Mouse (Mus musculus) stomach, embryonic 15.5 days (tissue): ENCODE data around the gene Caly. TPM values are rescaled to one million over a fixed set of nuclear protein-coding genes. Genes with fewer than 3 reads are reported as not detected.

ENCODE experiments used
- ATAC-seq: fragments of 200-750 bp; cut with Nextera tagmentation; 2 replicates; pipeline ENCODE4 v1.8.0; 2017; ENCODE audit warnings: low read depth, moderate number of reproducible peaks, moderate TSS enrichment; ENCODE audit not compliant: insufficient read depth, low FRiP score
- H3K27ac ChIP-seq: fragments of 300-500 bp; sonication (generic); 2 replicates; pipeline ENCODE4 v1.5.1; 2015; ENCODE audit warnings: mild to moderate bottlenecking, inconsistent platforms
- H3K27me3 ChIP-seq: fragments of 300-500 bp; sonication (generic); replicated peaks from 2 replicates; pipeline ENCODE4 v1.6.1; 2015; ENCODE audit warnings: inconsistent platforms
- H3K36me3 ChIP-seq: fragments of 300-500 bp; sonication (generic); 2 replicates; pipeline ENCODE4 v1.6.1; 2015; ENCODE audit warnings: inconsistent platforms
- H3K4me1 ChIP-seq: fragments of 300-500 bp; sonication (generic); 2 replicates; pipeline ENCODE4 v1.6.1; 2015; ENCODE audit warnings: inconsistent platforms
- H3K4me2 ChIP-seq: fragments of 300-500 bp; sonication (generic); 2 replicates; pipeline ENCODE4 v1.6.1; 2015; ENCODE audit warnings: mild to moderate bottlenecking, inconsistent platforms
- H3K4me3 ChIP-seq: fragments of 300-500 bp; sonication (generic); replicated peaks from 2 replicates; pipeline ENCODE4 v1.5.1; 2015; ENCODE audit warnings: inconsistent platforms
- H3K9ac ChIP-seq: fragments of 300-500 bp; sonication (generic); 2 replicates; pipeline ENCODE4 v1.6.1; 2015; ENCODE audit warnings: inconsistent platforms
- H3K9me3 ChIP-seq: fragments of 300-500 bp; sonication (generic); 2 replicates; pipeline ENCODE4 v1.6.1; 2016; ENCODE audit warnings: inconsistent platforms
- WGBS: fragments of 180-500 bp; shearing (Covaris S2); methylation state at CpG from one replicate; pipeline ENCODE4 v1.1.7; 2015; 5-methylcytosine and 5-hydroxymethylcytosine counted together
- polyA plus RNA-seq: library from polyadenylated mRNA; unstranded; fragments of >200 nt; fragmentation: Nextera tagmentation; extraction: Ambion mirVana; gene quantifications from 2 replicates; pipeline ENCODE4 v1.2.1, GENCODE M21; 2015

Gene Caly
- polyA plus RNA-seq, 1 experiment from 2014 or later, result 3.6 TPM

- H3K4me3 ChIP-seq, result peak overlapping the region; percentile 41
- H3K4me1 ChIP-seq, result peaks cover 12% of the 10 kb centered on the region
- no peaks in the 10 kb centered on the region for H3K36me3 ChIP-seq
- ATAC-seq, result peak; percentile 53; the same call in 1 of the 2 replicates
- 4% methylated on average over 53 of the region's 53 CpGs for WGBS
- no peaks in the 10 kb centered on the region for H3K9me3 ChIP-seq
- H3K27ac ChIP-seq, result no peak overlapping the region
- no peak overlapping the region for H3K9ac ChIP-seq
- peaks cover 78% of the 10 kb centered on the region for H3K27me3 ChIP-seq
- peak overlapping the region; percentile 80 for H3K4me2 ChIP-seq
These were observed 24.6 kb downstream of the Caly start for GRCm38 (mm10) chr7:140057413-140058407.

DNA sequence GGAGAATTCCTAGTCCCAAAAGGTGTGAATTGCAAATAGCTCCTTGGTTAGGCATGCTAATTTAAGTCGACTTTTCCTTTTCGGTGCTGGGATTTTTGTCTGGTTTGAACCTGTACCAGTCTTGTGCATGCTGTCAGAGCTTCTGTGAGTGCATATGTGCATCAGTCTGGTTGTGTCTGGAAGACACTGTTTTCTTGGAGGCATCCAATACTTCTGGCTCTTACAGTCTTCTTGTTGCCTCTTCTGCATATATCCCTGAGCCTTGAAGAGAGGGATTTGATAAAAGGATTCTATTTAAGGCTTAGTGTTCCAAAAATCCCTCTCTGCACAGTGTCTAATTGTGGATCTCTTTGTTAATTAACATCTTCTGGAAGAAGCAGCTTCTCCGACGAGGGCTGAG is 28.2 kb downstream of the Caly start:
- Histone ChIP-seq H3K27me3 (peaks cover 78% of the 10 kb centered on the region), H3K4me2 (no peak overlapping the region), H3K9me3 (no peaks in the 10 kb centered on the region), H3K4me3 (no peak overlapping the region), H3K36me3 (no peaks in the 10 kb centered on the region), H3K4me1 (peaks cover 9% of the 10 kb centered on the region), H3K9ac (no peak overlapping the region), H3K27ac (no peak overlapping the region)
- ATAC-seq, result no peak
- 69% methylated on average over 4 of the region's 4 CpGs for WGBS

GRCm38 (mm10) chr7:140049115-140049689 is 33.1 kb downstream of the Caly start:
- Histone ChIP-seq H3K27me3 (peaks cover 92% of the 10 kb centered on the region), H3K36me3 (no peaks in the 10 kb centered on the region), H3K4me1 (peaks cover 22% of the 10 kb centered on the region), H3K4me2 (peak overlapping the region; percentile 87), H3K4me3 (peak overlapping the region; percentile 42), H3K9ac (no peak overlapping the region), H3K27ac (no peak overlapping the region), H3K9me3 (no peaks in the 10 kb centered on the region)
- WGBS, result under 1% methylated on average over 34 of the region's 34 CpGs
- ATAC-seq, result peak; percentile 27; the same call in 1 of the 2 replicates

DNA sequence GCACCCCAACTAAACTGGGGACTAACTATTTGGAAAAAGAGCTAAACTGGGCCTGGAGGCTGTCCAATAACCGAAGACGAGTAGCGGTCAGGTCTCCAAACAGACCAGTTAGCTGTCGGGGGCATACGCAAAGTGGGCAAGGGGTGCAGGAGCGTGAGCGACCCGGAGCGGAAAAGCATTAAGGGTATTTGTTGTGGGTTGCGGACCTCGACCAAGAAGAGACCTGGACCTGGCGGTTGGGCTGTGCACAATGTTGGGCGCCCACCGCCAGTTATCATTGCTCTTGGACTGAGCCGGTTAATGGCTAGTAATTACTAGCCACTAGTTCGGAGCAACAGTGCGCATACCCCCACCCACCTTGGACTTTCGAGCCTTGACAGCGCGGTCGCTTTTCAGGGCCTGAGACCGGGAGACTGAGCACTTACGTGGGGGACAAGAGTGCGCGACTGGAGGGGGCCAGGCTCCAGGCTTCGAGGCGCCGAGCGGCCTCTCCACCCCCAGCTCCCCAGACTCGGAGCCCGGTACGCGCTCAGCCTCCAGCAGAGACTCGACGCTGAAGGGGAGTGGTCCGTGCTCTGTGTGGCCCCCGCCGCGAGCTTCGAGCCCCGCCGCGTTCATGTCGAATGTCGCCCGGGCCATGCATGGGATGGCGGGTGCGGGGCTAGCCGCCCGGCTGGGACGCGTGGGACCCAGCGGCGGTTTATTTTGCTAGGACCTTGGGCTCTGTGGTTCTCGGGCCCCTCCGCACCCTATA is 33.8 kb downstream of the Caly start, which contains the start of gene Msx3:
TSS of gene Msx3 (minus strand) at position 729 of the 754 bp plus-strand sequence.
- under 1% methylated on average over 56 of the region's 56 CpGs for WGBS
- no peaks in the 10 kb centered on the region for H3K9me3 ChIP-seq
- peak; percentile 14; the same call in 1 of the 2 replicates for ATAC-seq
- no peaks in the 10 kb centered on the region for H3K36me3 ChIP-seq
- peak within 1 kb of the TSS; percentile 42 for H3K4me3 ChIP-seq
- H3K9ac ChIP-seq, result no peak within 1 kb of the TSS
- H3K27ac ChIP-seq, result no peak within 1 kb of the TSS
- peak within 1 kb of the TSS; percentile 87 for H3K4me2 ChIP-seq
- H3K27me3 ChIP-seq, result peaks cover 94% of the 10 kb centered on the region
- H3K4me1 ChIP-seq, result peaks cover 22% of the 10 kb centered on the region

DNA sequence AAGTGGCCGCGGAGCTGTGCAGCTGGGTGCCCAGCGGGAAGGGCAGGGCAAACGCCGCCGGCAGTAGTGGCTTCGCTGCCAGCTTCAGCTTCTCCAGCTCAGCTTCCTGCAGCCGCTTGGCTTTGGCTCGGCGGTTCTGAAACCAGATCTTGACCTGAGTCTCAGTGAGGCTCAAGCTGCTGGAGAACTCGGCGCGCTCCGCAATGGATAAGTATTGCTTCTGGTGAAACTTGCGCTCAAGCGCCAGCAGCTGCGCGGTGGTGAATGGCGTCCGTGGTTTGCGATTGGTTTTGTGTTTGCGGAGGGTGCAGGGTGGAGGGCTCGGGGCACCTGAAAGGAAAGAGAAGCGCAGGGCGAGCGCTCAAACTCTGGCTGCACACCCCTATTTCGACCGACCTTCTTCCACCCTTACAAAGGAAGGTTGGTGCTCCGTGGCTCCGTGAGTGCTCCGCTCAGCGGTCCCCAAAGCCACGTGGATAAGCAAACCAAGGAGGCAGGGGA is 34.5 kb downstream of the Caly start:
- Histone ChIP-seq H3K9ac (no peak overlapping the region), H3K4me2 (peak overlapping the region; percentile 87), H3K9me3 (no peaks in the 10 kb centered on the region), H3K27ac (no peak overlapping the region), H3K4me1 (peaks cover 22% of the 10 kb centered on the region), H3K27me3 (peaks cover 88% of the 10 kb centered on the region), H3K4me3 (peak overlapping the region; percentile 42), H3K36me3 (no peaks in the 10 kb centered on the region)
- no peak for ATAC-seq
- WGBS, result under 1% methylated on average over 33 of the region's 33 CpGs

- H3K4me3 ChIP-seq, result no peak overlapping the region
- no peaks in the 10 kb centered on the region for H3K9me3 ChIP-seq
- H3K27ac ChIP-seq, result no peak overlapping the region
- H3K36me3 ChIP-seq, result no peaks in the 10 kb centered on the region
- WGBS, result 74% methylated on average over 4 of the region's 4 CpGs
- no peak for ATAC-seq
- peaks cover 67% of the 10 kb centered on the region for H3K27me3 ChIP-seq
- no peak overlapping the region for H3K9ac ChIP-seq
- peaks cover 22% of the 10 kb centered on the region for H3K4me1 ChIP-seq
- H3K4me2 ChIP-seq, result no peak overlapping the region
These were observed 36.8 kb downstream of the Caly start for GRCm38 (mm10) chr7:140045546-140045945.

GRCm38 (mm10) chr7:140042728-140043127 is 39.6 kb downstream of the Caly start:
- no peaks in the 10 kb centered on the region for H3K9me3 ChIP-seq
- peaks cover 3% of the 10 kb centered on the region for H3K4me1 ChIP-seq
- H3K36me3 ChIP-seq, result 0 out of 2 replicates have a peak, but pooled peaks cover 3% of the 10 kb centered on the region
- ATAC-seq, result no peak
- H3K27me3 ChIP-seq, result peaks cover 38% of the 10 kb centered on the region
- H3K9ac ChIP-seq, result no peak overlapping the region
- H3K27ac ChIP-seq, result no peak overlapping the region
- no peak overlapping the region for H3K4me3 ChIP-seq
- H3K4me2 ChIP-seq, result no peak overlapping the region
- 55% methylated on average over 3 of the region's 3 CpGs for WGBS

DNA sequence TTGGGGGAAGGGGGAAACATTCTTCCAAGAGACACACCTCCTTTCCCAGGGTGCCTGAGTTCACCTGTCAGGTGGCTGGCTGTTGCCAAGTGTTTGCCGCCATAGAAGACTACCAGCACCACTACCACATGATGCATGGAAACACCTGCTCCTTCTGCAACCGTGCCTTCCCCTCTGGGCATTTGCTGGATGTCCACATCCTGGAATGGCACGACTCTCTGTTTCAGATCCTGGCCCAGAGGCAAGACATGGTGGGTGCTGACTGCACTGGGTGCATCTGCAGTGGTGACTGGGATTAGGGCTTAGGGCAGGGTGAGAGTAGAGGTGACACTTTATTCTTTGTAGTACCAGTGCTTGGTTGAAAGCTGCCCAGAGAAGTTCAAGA is 45.2 kb downstream of the Caly start:
- Histone ChIP-seq H3K4me3 (peak overlapping the region; percentile 73), H3K9me3 (no peaks in the 10 kb centered on the region), H3K27me3 (no peaks in the 10 kb centered on the region), H3K4me1 (peaks cover 8% of the 10 kb centered on the region), H3K9ac (no peak overlapping the region), H3K4me2 (peak overlapping the region; percentile 86), H3K27ac (no peak overlapping the region), H3K36me3 (peaks cover 8% of the 10 kb centered on the region; the same call in 1 of the 2 replicates)
- WGBS, result 45% methylated on average over 3 of the region's 3 CpGs
- no peak for ATAC-seq

GRCm38 (mm10) chr7:140036281-140037170 is 45.8 kb downstream of the Caly start, which contains the start of the genes Zfp511 and Tubgcp2:
Zfp511 (plus strand) TSS chr7:140036391.
Tubgcp2 (minus strand) TSS chr7:140036669.
- peak within 1 kb of the TSS; percentile 64 for H3K9ac ChIP-seq
- H3K4me2 ChIP-seq, result peak within 1 kb of the TSS; percentile 86
- H3K27ac ChIP-seq, result peak within 1 kb of the TSS; percentile 84
- WGBS, result under 1% methylated on average over 68 of the region's 69 CpGs
- no peaks in the 10 kb centered on the region for H3K9me3 ChIP-seq
- peak within 1 kb of the TSS; percentile 73 for H3K4me3 ChIP-seq
- peaks cover 8% of the 10 kb centered on the region for H3K4me1 ChIP-seq
- peaks cover 12% of the 10 kb centered on the region; the same call in 1 of the 2 replicates for H3K36me3 ChIP-seq
- H3K27me3 ChIP-seq, result no peaks in the 10 kb centered on the region
- ATAC-seq, result peak; percentile 98

DNA sequence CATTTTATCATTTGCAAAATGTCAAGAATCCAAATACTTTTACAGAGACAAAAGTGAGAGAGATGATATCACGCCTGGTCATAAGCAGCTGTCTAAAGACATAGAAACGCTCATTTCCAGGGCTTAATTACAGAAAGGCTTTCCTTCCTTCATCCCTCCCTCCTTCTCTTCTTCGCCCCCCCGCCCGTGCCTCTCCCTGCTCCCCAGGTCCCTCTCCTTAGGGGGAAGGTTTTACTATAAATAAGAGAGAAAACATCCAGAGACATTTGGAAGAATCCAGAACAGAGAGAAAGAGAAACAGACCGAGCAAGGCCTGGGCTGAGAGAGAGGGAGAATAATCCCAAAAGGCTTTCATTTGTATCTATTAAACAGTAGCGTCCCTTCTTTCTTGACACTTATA is 46.9 kb downstream of the Caly start:
- no peak for ATAC-seq
- Histone ChIP-seq H3K36me3 (peaks cover 19% of the 10 kb centered on the region), H3K4me3 (peak overlapping the region; percentile 73), H3K4me2 (peak overlapping the region; percentile 86), H3K9me3 (no peaks in the 10 kb centered on the region), H3K4me1 (peaks cover 8% of the 10 kb centered on the region), H3K27ac (peak overlapping the region; percentile 84), H3K9ac (peak overlapping the region; percentile 64), H3K27me3 (no peaks in the 10 kb centered on the region)
- WGBS, result 12% methylated on average over 7 of the region's 7 CpGs
